Mouse (Mus musculus): ENCODE measurements around the gene F2rl3. TPM values are rescaled to one million over a fixed set of nuclear protein-coding genes. Genes with fewer than 3 reads are reported as not detected.

The F2rl3 gene
- total RNA-seq (2014; rRNA removed) = 0.68 and 1.5 TPM in 2 replicates
- polyA plus RNA-seq (2015; fragmentation: Nextera tagmentation; extraction: Ambion mirVana) = 0.20 and 0.29 TPM in 2 replicates

GRCm38 (mm10) chr8:72761322-72762051 lies at the start of gene F2rl3:
F2rl3 (plus strand) TSS chr8:72761880.
- Histone ChIP-seq H3K4me2 (ENCODE audit: low read depth, low read length) (no peak within 1 kb of the TSS), H3K27me3 (ENCODE audit: insufficient read depth, low read length) (no peaks in the 10 kb centered on the region), H3K36me3 (ENCODE audit: insufficient read depth, low read length) (peaks cover 11% of the 10 kb centered on the region; the same call in 1 of the 2 replicates), H3K4me1 (ENCODE audit: insufficient read depth, low read length) (no peaks in the 10 kb centered on the region), H3K9ac (replicated peaks; ENCODE audit: low read length) (no peak within 1 kb of the TSS), H3K27ac (no peak within 1 kb of the TSS), H3K4me3 (ENCODE audit: low read length) (no peak within 1 kb of the TSS), H3K9me3 (ENCODE audit: low read length) (no peaks in the 10 kb centered on the region)
- no peak for TF ChIP-seq CTCF (IDR thresholded peaks at IDR 0.05; ENCODE audit: low read depth)
- no peak for DNase-seq (ENCODE audit: low spot score)
- ATAC-seq = no peak
- whole genome bisulfite sequencing = 86% methylated on average over 7 of the region's 7 CpGs

DNA sequence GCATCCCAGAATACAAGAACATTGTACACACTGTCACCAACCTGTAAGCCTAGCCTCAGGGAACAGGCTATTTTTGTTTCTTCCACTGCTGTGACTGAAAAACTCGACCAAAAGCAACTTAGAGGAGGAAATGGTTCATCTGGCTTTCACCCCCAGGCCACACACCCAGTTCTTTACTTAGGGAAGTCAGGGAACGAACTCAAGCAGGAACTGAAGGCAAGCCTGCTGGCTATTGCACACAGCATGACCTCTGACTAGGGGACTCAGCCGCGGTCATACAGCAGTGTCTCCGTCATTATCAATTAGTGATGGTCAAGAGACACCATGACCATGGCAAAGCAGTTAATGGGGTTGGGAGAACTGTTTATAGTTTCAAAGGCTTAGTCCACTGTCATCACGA lies 49.1 kb upstream of the F2rl3 start:
- TF ChIP-seq CTCF (IDR thresholded peaks at IDR 0.05; ENCODE audit: low read depth) = no peak
- H3K9ac ChIP-seq (replicated peaks; ENCODE audit: low read length) = no peak overlapping the region
- H3K9me3 ChIP-seq (ENCODE audit: low read length) = no peaks in the 10 kb centered on the region
- no peak for ATAC-seq
- no peak overlapping the region for H3K27ac ChIP-seq
- no peak overlapping the region for H3K4me2 ChIP-seq (ENCODE audit: low read depth, low read length)
- H3K36me3 ChIP-seq (ENCODE audit: insufficient read depth, low read length) = no peaks in the 10 kb centered on the region
- WGBS = 25% methylated on average over 6 of the region's 6 CpGs
- DNase-seq (ENCODE audit: low spot score) = no peak
- H3K4me1 ChIP-seq (ENCODE audit: insufficient read depth, low read length) = no peaks in the 10 kb centered on the region
- no peaks in the 10 kb centered on the region for H3K27me3 ChIP-seq (ENCODE audit: insufficient read depth, low read length)
- H3K4me3 ChIP-seq (ENCODE audit: low read length) = no peak overlapping the region

DNA sequence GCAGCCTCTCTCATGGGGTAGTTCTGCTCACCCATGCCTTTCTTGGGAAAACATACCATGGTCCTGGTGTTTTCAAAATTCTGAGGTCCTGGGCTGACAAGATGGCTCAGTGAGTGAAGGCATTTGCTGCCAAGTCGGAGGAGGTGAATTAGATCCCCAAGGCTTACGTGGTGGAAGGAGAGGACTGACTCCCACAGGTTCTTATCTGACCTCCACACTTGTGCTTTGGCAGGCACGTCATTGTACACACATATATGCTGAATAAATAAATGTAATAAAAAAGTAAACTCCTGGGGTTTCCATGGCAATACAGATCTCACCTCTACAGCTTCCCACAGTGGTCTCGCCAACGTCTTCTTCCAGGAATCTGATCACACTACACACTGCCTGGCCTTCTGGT lies 45.1 kb upstream of the F2rl3 start:
- H3K27me3 ChIP-seq (ENCODE audit: insufficient read depth, low read length) = no peaks in the 10 kb centered on the region
- no peak for TF ChIP-seq CTCF (IDR thresholded peaks at IDR 0.05; ENCODE audit: low read depth)
- H3K9me3 ChIP-seq (ENCODE audit: low read length) = no peaks in the 10 kb centered on the region
- DNase-seq (ENCODE audit: low spot score) = no peak
- H3K27ac ChIP-seq = no peak overlapping the region
- 86% methylated on average over 5 of the region's 5 CpGs for WGBS
- H3K4me1 ChIP-seq (ENCODE audit: insufficient read depth, low read length) = no peaks in the 10 kb centered on the region
- no peaks in the 10 kb centered on the region for H3K36me3 ChIP-seq (ENCODE audit: insufficient read depth, low read length)
- no peak for ATAC-seq
- no peak overlapping the region for H3K4me2 ChIP-seq (ENCODE audit: low read depth, low read length)
- H3K9ac ChIP-seq (replicated peaks; ENCODE audit: low read length) = no peak overlapping the region
- no peak overlapping the region for H3K4me3 ChIP-seq (ENCODE audit: low read length)

DNA sequence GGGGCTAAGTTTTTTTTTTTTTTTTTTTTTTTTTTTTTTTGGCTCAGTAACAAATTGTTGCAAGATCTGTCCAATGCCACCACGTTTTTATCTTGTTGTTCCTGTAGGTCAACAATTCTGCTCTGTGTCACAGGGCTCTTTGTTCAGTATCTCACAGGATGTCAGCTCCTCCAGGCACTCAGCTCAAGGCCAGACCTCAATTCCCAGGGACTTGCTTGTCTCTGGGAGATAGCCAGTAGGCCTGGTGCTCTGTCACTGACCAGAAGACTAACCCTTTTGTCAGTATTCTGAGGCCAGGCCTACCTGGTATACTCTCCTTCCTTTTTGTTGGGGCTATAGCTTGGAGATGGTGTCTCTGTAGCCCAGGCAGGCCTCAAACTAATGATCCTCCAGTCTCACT lies 41.1 kb upstream of the F2rl3 start:
- 27% methylated on average over 1 of the region's 1 CpGs for WGBS
- H3K4me1 ChIP-seq (ENCODE audit: insufficient read depth, low read length) = peaks cover 8% of the 10 kb centered on the region
- no peak overlapping the region for H3K4me3 ChIP-seq (ENCODE audit: low read length)
- no peak overlapping the region for H3K27ac ChIP-seq
- no peaks in the 10 kb centered on the region for H3K27me3 ChIP-seq (ENCODE audit: insufficient read depth, low read length)
- ATAC-seq (no peak), DNase-seq (ENCODE audit: low spot score) (no peak)
- H3K9ac ChIP-seq (replicated peaks; ENCODE audit: low read length) = no peak overlapping the region
- no peak for TF ChIP-seq CTCF (IDR thresholded peaks at IDR 0.05; ENCODE audit: low read depth)
- H3K9me3 ChIP-seq (ENCODE audit: low read length) = no peaks in the 10 kb centered on the region
- no peak overlapping the region for H3K4me2 ChIP-seq (ENCODE audit: low read depth, low read length)
- peaks cover 5% of the 10 kb centered on the region; the same call in 1 of the 2 replicates for H3K36me3 ChIP-seq (ENCODE audit: insufficient read depth, low read length)

GRCm38 (mm10) chr8:72722769-72723650 lies 38.7 kb upstream of the F2rl3 start, which contains the start of gene Sin3b:
Sin3b (plus strand) TSS chr8:72723285.
- H3K27me3 ChIP-seq (ENCODE audit: insufficient read depth, low read length) = no peaks in the 10 kb centered on the region
- WGBS = 14% methylated on average over 54 of the region's 56 CpGs
- ATAC-seq (peak; percentile 98), DNase-seq (ENCODE audit: low spot score) (peak; percentile 95)
- no peaks in the 10 kb centered on the region for H3K9me3 ChIP-seq (ENCODE audit: low read length)
- peaks cover 8% of the 10 kb centered on the region for H3K4me1 ChIP-seq (ENCODE audit: insufficient read depth, low read length)
- H3K36me3 ChIP-seq (ENCODE audit: insufficient read depth, low read length) = peaks cover 29% of the 10 kb centered on the region
- H3K4me2 ChIP-seq (ENCODE audit: low read depth, low read length) = peak within 1 kb of the TSS; percentile 91
- peak within 1 kb of the TSS; percentile 95 for H3K4me3 ChIP-seq (ENCODE audit: low read length)
- TF ChIP-seq CTCF (IDR thresholded peaks at IDR 0.05; ENCODE audit: low read depth) = no peak
- peak within 1 kb of the TSS; percentile 76 for H3K27ac ChIP-seq
- H3K9ac ChIP-seq (replicated peaks; ENCODE audit: low read length) = peak within 1 kb of the TSS; percentile 97

- peak; percentile 25 for ATAC-seq
- H3K4me1 ChIP-seq (ENCODE audit: insufficient read depth, low read length) = peaks cover 8% of the 10 kb centered on the region
- H3K4me2 ChIP-seq (ENCODE audit: low read depth, low read length) = peak overlapping the region; percentile 91
- peaks cover 36% of the 10 kb centered on the region for H3K36me3 ChIP-seq (ENCODE audit: insufficient read depth, low read length)
- peak overlapping the region; percentile 95 for H3K4me3 ChIP-seq (ENCODE audit: low read length)
- DNase-seq (ENCODE audit: low spot score) = peak; percentile 38
- peak overlapping the region; percentile 97 for H3K9ac ChIP-seq (replicated peaks; ENCODE audit: low read length)
- H3K27me3 ChIP-seq (ENCODE audit: insufficient read depth, low read length) = no peaks in the 10 kb centered on the region
- peak overlapping the region; percentile 76 for H3K27ac ChIP-seq
- no peak for TF ChIP-seq CTCF (IDR thresholded peaks at IDR 0.05; ENCODE audit: low read depth)
- H3K9me3 ChIP-seq (ENCODE audit: low read length) = no peaks in the 10 kb centered on the region
- WGBS = 3% methylated on average over 30 of the region's 30 CpGs
Observed at GRCm38 (mm10) chr8:72723651-72724001, 38.1 kb upstream of the F2rl3 start.

Data from hindbrain, postnatal 0 days (tissue).